Mouse (Mus musculus) liver, adult 2 months (tissue): Measurements from ENCODE around the gene Tmem202.

Source experiments
- CTCF ChIP-seq: fragments of 200-500 bp; IDR thresholded peaks from 2 replicates; pipeline ENCODE4 v1.5.1; 2011; ENCODE audit warnings: low read depth, low read length, control low read depth
- POLR2A ChIP-seq: fragments of 200-500 bp; IDR thresholded peaks from 2 replicates; pipeline ENCODE4 v1.6.1; 2011; ENCODE audit warnings: low read length, control low read depth; ENCODE audit not compliant: insufficient read depth; ENCODE audit errors: extremely low read depth

DNA sequence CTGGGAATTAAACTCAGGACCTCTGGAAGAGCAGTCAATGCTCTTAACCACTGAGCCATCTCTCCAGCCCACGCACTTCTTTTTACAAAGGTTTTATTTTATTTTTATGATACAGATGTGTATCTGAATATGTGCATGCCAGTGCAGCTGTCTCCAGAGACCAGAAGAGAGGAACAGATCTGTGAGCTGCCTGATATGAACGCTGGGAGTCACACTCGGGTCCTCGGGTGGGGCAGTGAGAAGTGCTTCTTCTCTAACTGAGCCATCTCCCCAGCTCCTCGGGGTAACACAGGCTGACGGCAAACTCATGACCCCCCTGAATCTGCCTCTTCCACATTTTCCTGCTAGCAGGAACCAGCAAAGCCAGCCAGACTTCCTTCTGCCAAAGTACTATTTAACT, 12.9 kb downstream of the Tmem202 start:
- TF ChIP-seq CTCF (no peak), POLR2A (no peak)
